Mouse (Mus musculus) midbrain, postnatal 0 days (tissue): Measurements from ENCODE around the gene Tex22. TPM values are rescaled to one million over a fixed set of nuclear protein-coding genes. Genes with fewer than 3 reads are reported as not detected.
A peak's percentile ranks its signal among the peaks of the same experiment; 100 is the strongest.

Experiments used
- ATAC-seq: fragments of 200-750 bp; cut with Nextera tagmentation; 2 replicates; pipeline ENCODE4 v1.8.0; 2017; ENCODE audit warnings: moderate number of reproducible peaks, mild to moderate bottlenecking, moderate TSS enrichment, moderate library complexity; ENCODE audit not compliant: low FRiP score
- DNase-seq: peaks from one replicate; pipeline ENCODE4 v3.0.0-alpha.2; 2015; ENCODE audit warnings: low spot score
- H3K27ac ChIP-seq: fragments of 300-500 bp; sonication (generic); 2 replicates; pipeline ENCODE4 v1.5.1; 2014; ENCODE audit warnings: low read depth, mild to moderate bottlenecking, low read length, mixed read lengths
- H3K27me3 ChIP-seq: fragments of 300-500 bp; sonication (generic); 2 replicates; pipeline ENCODE4 v1.6.1; 2014; ENCODE audit warnings: low read length, control low read depth, mixed read lengths; ENCODE audit not compliant: insufficient read depth
- H3K36me3 ChIP-seq: fragments of 300-500 bp; sonication (generic); 2 replicates; pipeline ENCODE4 v1.6.1; 2014; ENCODE audit warnings: low read length, control low read depth, mixed read lengths; ENCODE audit not compliant: insufficient read depth
- H3K4me1 ChIP-seq: fragments of 300-500 bp; sonication (generic); 2 replicates; pipeline ENCODE4 v1.6.1; 2014; ENCODE audit warnings: mild to moderate bottlenecking, control low read depth, antibody characterized with exemption, low read length, mixed read lengths; ENCODE audit not compliant: insufficient read depth
- H3K4me2 ChIP-seq: fragments of 300-500 bp; sonication (generic); 2 replicates; pipeline ENCODE4 v1.6.1; 2014; ENCODE audit warnings: low read depth, mild to moderate bottlenecking, low read length, mixed read lengths; ENCODE audit not compliant: poor library complexity, severe bottlenecking
- H3K4me3 ChIP-seq: fragments of 300-500 bp; sonication (generic); 2 replicates; pipeline ENCODE4 v1.5.1; 2014; ENCODE audit warnings: low read depth, mild to moderate bottlenecking, low read length, moderate library complexity
- H3K9ac ChIP-seq: fragments of 300-500 bp; sonication (generic); replicated peaks from 2 replicates; pipeline ENCODE4 v1.6.1; 2014; ENCODE audit warnings: mild to moderate bottlenecking, low read length, moderate library complexity, mixed read lengths; ENCODE audit not compliant: poor library complexity, severe bottlenecking
- H3K9me3 ChIP-seq: fragments of 300-500 bp; sonication (generic); 2 replicates; pipeline ENCODE4 v1.6.1; 2016; ENCODE audit warnings: low read length, control low read depth
- CTCF ChIP-seq: IDR thresholded peaks from 2 replicates; pipeline ENCODE4 v1.5.1; 2016; ENCODE audit warnings: antibody characterized with exemption, mild to moderate bottlenecking
- WGBS: fragments of 180-500 bp; shearing (Covaris S2); extraction: QIAGEN DNeasy Blood & Tissue Kit; methylation state at CpG from one replicate; pipeline ENCODE4 v1.1.7; 2014; 5-methylcytosine and 5-hydroxymethylcytosine counted together
- polyA plus RNA-seq: library from polyadenylated mRNA; unstranded; fragments of >200 nt; fragmentation: Nextera tagmentation; extraction: Ambion mirVana; gene quantifications from 2 replicates; pipeline ENCODE4 v1.2.1, GENCODE M21; 2015
- total RNA-seq: library from RNA; depleted of rRNA; stranded (reverse); fragments of >200 nt; gene quantifications from 2 replicates; pipeline ENCODE4 v1.2.3, GENCODE M21; 2014

The Tex22 gene
- total and polyA plus RNA-seq, 2 experiments from 2014 or later = 2.2 TPM; not detected in 1

DNA sequence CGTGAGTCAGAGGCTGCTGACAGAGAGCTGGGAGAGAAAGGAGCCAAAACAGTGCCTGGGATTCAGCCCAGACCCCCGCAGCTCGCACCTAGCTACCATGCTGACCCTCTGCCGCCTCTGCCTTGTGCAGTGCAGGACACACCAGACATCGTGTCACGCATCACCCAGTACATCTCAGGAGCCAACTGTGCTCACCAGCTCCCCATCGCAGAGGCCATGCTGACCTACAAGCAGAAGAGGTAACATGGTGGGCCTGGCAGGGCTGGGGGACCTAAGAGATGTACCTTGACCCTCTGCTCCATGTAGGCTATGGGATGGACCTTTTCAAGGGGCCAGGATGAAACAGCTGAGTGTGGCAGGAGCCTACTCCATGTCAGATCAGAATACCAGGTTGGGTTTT, 10.6 kb upstream of the Tex22 start:
- DNase-seq (no peak), ATAC-seq (no peak)
- no peaks in the 10 kb centered on the region for H3K4me1 ChIP-seq
- no peak overlapping the region for H3K27ac ChIP-seq
- no peaks in the 10 kb centered on the region for H3K27me3 ChIP-seq
- H3K4me3 ChIP-seq = no peak overlapping the region
- WGBS = 95% methylated on average over 7 of the region's 7 CpGs
- H3K36me3 ChIP-seq = peaks cover 79% of the 10 kb centered on the region
- no peaks in the 10 kb centered on the region for H3K9me3 ChIP-seq
- TF ChIP-seq CTCF = no peak
- no peak overlapping the region for H3K4me2 ChIP-seq
- H3K9ac ChIP-seq = no peak overlapping the region

DNA sequence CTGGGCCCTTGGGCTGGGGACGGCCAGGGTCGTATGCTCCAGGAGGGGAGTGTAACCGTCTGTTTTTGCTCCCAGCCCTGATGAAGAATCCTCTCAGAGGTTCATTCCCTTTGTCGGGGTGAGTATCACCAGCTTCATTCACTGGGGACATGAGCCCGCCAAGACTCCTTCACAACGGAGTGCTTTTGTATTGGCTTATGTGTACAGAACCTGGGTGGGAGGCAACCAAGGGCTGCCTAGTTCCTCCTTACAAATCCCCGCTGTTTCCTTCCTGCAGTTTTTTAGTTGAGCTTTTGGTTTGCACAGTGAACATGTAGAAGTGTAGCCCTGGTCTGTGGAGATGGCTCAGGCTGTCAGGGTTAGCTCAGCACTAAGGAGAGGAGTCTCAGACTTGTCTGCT, 6.3 kb upstream of the Tex22 start:
- Histone ChIP-seq H3K4me3 (no peak overlapping the region), H3K27ac (no peak overlapping the region), H3K4me1 (no peaks in the 10 kb centered on the region), H3K9me3 (no peaks in the 10 kb centered on the region), H3K36me3 (peaks cover 71% of the 10 kb centered on the region), H3K4me2 (no peak overlapping the region), H3K9ac (no peak overlapping the region), H3K27me3 (no peaks in the 10 kb centered on the region)
- TF ChIP-seq CTCF = no peak
- DNase-seq = no peak
- no peak for ATAC-seq
- 82% methylated on average over 7 of the region's 7 CpGs for WGBS

DNA sequence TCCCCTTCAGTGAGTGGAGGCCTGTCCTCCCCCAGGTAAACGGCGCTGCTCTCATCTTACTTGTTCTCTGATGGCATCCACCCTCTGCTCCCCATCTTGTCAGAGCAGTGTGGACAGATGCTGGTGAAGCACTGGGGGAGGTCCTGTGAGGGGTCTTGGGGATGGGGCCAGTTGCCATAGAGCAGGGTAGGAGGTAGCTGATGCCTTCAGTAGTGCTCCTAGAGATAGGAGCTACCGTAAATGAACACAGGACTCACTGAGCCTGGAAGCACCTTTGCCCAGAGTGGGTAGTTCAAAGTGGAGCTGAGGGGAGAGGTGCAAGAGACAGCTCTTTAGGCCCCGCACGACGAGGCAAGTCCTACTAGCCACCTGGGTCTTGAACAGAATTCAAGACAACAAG, 4.9 kb upstream of the Tex22 start:
- 96% methylated on average over 6 of the region's 6 CpGs for WGBS
- Histone ChIP-seq H3K4me2 (no peak overlapping the region), H3K4me3 (no peak overlapping the region), H3K9ac (no peak overlapping the region), H3K4me1 (peaks cover 3% of the 10 kb centered on the region), H3K9me3 (no peaks in the 10 kb centered on the region), H3K27ac (no peak overlapping the region; the same call in 1 of the 2 replicates), H3K27me3 (no peaks in the 10 kb centered on the region), H3K36me3 (peaks cover 57% of the 10 kb centered on the region)
- no peak for TF ChIP-seq CTCF
- no peak for DNase-seq
- ATAC-seq = no peak

DNA sequence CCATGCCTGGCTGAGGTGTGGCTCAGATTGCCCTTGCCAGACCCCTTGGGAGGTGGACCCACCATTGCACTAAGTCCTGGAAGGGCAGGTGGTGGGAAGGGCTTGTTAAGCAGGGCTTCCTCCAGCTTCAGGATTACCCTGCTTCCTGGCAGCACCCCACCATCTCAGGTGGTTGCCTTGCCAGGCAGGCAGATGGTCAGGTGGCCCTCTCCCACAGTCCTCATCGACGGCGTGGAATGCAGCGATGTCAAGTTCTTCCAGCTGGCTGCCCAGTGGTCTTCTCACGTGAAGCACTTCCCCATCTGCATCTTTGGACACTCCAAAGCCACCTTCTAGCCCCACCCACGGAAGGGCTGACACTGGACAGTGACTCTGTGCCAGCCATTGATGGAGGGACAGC, 3.0 kb upstream of the Tex22 start:
- Histone ChIP-seq H3K9ac (no peak overlapping the region), H3K36me3 (peaks cover 42% of the 10 kb centered on the region), H3K4me1 (peaks cover 13% of the 10 kb centered on the region), H3K9me3 (no peaks in the 10 kb centered on the region), H3K27me3 (no peaks in the 10 kb centered on the region), H3K27ac (no peak overlapping the region), H3K4me2 (no peak overlapping the region), H3K4me3 (no peak overlapping the region)
- no peak for DNase-seq
- ATAC-seq = no peak
- WGBS = 89% methylated on average over 6 of the region's 6 CpGs
- TF ChIP-seq CTCF = no peak

DNA sequence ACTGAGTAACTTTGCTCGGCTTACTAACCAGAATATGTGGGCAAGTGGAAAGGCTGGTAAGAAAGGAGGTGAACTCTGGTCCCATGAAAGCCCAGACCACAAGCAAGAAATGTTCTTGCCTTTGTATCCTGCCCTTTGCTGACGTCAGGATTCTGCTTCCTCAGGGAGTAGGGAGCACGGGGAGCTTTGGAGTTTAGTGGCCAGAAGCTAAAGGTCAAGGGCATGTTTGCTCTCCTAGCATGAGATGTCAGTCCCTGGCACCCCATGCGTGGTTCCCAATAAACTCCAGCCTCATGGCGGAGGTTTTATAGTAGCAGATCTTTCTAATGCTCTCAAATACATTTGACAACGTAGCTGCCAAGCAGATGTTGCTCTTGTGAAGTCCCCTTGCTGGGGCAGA, 2.5 kb upstream of the Tex22 start:
- no peak overlapping the region for H3K27ac ChIP-seq
- no peak overlapping the region for H3K4me2 ChIP-seq
- 84% methylated on average over 6 of the region's 6 CpGs for WGBS
- no peaks in the 10 kb centered on the region for H3K27me3 ChIP-seq
- no peak overlapping the region for H3K9ac ChIP-seq
- H3K36me3 ChIP-seq = peaks cover 38% of the 10 kb centered on the region
- ATAC-seq (no peak), DNase-seq (no peak)
- peaks cover 13% of the 10 kb centered on the region for H3K4me1 ChIP-seq
- TF ChIP-seq CTCF = no peak
- no peaks in the 10 kb centered on the region for H3K9me3 ChIP-seq
- no peak overlapping the region for H3K4me3 ChIP-seq

DNA sequence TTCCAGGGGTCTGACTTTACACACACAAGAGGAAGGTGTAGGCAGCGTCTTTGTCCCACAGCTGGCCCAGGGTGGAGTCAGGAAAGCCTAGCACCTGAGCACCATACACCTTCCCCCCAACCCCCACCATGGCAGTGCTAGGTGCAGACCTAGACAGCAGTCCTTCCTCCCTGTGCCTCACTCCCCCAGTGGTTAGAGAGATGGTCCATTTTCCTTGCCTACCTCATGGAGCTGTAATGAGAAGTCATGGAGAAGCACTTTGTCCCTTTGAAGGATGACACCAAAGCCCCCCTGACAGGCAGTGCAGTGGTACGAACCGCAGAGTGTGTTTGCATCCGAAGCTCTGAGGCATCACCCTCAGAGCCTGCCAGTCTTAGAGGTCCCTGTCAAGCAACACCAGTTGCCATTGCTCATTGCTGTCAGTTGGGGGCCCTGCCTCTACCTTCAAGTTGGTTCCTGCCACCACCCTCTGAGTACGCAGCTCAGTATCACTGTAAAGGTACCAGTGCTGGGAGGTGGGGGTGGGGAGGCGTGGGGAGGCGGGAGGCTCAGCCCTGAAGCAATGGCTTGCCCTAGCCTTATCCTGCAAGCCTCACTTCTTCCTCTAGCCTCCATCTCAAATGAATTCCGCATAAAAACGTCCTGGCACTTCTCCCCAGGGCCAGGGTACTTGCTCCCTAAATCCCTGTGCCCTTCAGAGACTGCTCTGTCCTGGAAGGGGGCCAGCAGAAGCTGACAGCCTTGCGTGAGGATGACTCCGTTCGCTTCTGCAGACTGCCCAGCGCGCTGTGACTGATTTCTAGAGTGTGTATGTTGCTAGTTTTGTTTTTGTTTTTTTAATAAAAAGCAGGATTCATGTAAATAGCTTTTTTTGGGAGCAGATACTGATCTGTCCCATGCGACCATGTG, 628 bp upstream of the Tex22 start:
- Histone ChIP-seq H3K36me3 (peaks cover 32% of the 10 kb centered on the region), H3K4me3 (peak overlapping the region; percentile 41), H3K27me3 (no peaks in the 10 kb centered on the region), H3K9me3 (no peaks in the 10 kb centered on the region), H3K4me2 (peak overlapping the region; percentile 85), H3K27ac (peak overlapping the region; percentile 97), H3K4me1 (peaks cover 13% of the 10 kb centered on the region), H3K9ac (peak overlapping the region; percentile 80)
- WGBS = 10% methylated on average over 15 of the region's 15 CpGs
- no peak for TF ChIP-seq CTCF
- DNase-seq = peak; percentile 26
- peak; percentile 29 for ATAC-seq
